Mouse (Mus musculus): ENCODE results near the gene Msi2.

Msi2 gene

DNA sequence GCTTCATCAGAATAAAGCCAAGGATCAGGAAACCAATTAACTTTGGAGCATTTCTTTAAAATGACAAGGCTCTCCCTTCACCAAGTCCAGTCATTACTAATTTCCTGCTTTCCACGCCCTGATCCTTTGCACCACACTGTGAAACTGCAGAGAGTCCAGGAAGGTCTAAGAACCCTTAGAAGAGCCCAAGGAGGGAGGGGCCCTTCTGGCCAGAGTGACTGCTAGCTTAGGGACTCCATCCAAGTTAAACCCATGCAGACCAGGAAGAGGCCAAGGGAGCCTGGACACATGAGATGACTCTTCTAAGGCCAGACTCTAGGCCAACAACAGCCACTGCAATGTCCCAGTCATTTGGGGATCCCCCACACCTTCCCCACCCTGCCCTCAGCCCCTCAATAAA, 83.7 kb downstream of the Msi2 start:
- DNase-seq, result no peak

DNA sequence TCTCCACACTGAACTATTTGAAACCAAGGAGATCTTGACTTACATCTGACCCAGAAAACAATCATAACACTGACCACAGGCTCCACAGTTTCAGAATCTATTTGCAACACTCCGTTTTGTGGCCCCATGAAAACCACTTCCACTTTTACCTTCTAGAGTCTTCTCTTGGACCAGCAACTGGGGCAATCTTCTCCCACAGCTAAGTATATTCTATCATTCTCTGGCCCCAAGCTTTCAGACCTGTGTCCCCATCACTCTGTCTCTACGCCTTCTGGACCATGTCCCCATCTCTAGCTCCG, 86.4 kb downstream of the Msi2 start:
- DNase-seq, result no peak

DNA sequence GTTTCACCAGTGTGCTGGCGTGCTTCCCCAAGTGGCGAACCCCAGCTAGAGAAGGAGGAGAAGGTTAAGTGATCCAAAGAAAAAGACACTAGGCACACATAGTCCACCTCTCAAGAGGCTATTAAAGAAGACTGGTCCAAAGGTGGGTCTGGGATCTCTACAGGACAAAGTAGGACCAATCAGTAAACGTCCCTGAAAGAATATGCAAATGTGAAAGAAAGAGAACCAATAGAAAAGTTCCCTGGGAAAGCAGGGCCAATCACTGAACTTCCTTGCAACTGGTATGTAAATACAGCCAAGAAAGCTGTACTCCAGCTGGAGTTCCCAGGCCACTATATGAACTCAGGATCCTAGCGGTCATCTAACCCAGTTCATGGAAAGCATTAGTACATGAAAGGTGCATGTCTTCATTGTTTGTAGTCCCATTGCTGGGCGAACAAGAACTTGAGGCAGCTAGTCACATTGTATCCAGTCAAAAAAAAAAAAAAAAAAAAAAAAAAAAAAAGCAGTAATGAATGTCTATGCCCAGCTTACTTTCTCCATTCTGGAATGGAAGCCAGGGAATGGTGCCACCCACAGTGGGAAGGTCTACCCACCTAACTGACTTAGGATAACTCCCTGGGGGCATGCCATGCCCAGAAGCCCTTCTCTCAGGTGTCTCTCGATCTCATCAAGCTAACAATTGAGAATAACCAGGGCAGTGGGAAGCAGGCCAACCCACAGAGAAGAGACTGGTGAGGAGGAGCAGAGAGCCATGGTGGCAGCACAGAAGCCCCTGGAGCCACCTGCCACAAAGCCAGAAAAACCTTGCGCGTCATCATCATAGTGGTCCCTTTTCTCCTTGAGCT, 87.0 kb downstream of the Msi2 start:
- DNase-seq, result no peak

- DNase-seq, result no peak
These were observed 88.7 kb downstream of the Msi2 start for GRCm38 (mm10) chr11:88629619-88630018.

- DNase-seq, result no peak
These were observed 89.1 kb downstream of the Msi2 start for GRCm38 (mm10) chr11:88629165-88629564.

- no peak for DNase-seq
These were observed 89.6 kb downstream of the Msi2 start for GRCm38 (mm10) chr11:88628676-88629075.

DNA sequence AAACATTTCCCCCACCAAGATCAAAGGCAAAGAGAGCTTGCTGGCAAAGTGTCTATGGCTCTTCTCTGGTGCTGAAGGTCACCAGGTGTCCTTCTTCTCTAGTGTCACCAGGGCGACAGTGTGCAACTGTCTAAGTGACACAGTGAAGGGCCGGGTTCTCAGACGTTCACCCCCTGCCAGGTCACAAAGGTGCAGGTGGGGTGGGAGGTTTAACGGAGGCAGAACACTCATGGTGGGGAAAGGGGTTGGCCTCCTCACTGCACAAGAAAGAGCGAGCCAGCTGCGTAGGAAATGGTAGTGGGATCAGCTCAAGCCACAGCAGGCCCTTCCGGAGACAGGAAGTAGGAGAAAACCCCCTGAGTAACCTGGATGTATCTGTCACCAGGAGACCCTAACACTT, 91.0 kb downstream of the Msi2 start:
- no peak for DNase-seq

DNA sequence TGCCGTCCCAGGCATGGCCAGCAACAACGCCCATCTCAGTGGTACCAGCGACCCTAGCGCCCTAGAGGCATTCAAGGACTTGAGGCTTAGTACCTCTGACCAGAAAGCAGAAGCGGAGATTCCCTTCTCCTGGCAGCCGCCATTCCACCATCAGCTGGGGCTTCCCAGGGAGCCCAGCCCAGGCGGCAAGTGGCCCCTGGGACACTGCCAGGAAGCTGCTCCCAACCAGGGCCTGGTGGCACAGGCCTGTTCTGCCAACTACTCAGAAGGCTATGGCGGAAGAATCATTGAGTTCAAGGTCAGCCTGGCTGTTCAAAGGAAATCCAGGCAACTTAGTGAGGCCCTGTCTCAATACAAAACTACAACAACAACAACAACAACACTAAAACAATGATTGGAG, 91.7 kb downstream of the Msi2 start:
- no peak for DNase-seq

DNA sequence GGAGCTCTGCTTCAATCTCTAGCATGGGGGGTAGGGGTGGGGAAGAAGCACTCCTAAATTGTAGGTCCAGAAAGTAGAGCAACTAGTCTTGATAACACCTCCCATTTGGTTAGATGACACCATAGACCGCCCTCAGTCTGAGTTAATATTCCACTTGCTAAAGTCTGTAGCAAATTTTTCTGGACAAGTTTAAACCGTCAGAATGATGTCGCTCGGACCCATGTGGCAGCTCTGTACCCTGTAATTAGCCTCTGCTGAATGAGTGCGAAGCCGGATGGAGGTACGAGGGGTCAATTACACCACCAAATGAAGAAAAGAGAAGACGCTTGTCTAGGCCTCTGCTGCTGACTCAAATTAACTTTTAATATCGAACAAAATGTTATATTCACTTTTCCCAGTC, 92.3 kb downstream of the Msi2 start:
- no peak for DNase-seq

DNA sequence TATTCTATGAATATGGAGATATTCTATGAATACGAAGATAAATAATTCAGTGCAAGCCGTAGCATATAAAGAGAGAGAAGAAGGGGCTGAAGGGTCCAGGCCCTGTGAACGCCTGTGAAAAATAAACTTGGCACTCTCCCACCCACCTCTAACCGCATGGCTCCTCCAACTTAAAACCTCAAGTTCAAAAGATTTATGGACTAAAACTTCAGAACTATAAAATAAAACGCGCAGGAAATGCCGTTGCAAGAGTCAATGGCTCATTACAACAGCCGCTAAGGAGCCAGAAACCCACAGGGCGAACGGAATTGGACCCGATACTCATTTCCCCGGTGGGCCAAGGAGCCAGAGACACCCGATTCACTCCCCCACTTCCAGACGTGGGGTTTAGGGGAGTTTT, 93.2 kb downstream of the Msi2 start:
- DNase-seq, result no peak

DNA sequence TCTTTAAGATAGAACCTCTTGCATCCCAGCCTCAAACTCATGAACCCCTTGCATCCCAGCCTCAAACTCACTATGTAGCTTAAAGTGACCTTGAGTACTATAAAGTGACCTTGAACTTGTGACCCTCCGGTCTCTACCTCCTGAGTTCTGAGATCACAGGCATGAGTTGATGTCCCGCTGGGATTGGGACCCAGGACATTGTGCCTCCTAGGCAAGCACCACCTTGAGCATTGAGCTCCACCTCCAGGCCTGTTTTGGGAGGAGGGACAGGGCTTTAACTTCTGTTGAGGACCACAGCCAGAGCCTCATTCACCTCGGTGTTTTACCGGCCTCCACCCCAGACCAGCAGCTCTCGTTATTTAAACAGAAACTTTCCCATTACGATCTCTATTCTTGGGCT, 93.7 kb downstream of the Msi2 start:
- no peak for DNase-seq

DNA sequence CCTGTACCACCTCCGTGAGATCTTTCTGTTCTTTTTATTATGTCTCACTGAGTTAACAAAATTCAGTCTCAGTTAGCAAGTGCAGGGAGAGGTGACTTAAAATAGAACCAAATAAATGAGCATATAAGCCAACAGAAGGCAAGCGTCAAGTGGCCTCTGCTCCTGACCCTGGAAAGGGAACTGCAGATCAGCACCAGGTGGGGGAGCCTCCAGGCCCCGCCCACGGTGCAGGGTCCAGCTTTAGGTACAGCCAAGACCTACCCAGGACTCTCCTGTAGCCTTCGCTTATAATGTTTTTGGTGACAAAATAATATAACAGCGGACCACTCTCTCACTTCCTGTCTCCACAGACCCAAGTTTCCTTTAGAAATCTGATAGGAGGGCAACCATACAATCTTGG, 94.6 kb downstream of the Msi2 start:
- no peak for DNase-seq

- no peak for DNase-seq
These were observed 95.8 kb downstream of the Msi2 start for GRCm38 (mm10) chr11:88622496-88622895.

DNA sequence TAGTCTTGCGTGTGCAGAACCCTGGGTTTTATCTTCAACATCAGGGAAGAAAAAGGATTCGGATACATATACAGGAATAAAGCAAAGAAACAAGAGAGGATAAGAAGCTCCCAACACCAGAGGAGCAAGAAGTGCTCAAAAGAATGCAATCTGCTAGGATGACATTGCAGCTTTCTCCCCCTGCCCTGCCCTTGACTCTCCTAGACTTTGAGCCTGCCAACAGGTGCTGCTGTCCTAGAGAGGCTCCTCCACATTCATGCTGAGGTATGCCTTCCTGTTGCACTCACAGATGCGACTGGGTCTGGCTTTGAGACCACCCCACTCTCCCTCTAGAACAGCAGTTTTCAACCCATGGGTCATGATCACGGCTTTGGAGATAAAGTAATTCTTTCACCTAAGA, 96.5 kb downstream of the Msi2 start:
- no peak for DNase-seq

- DNase-seq, result no peak
These were observed 97.9 kb downstream of the Msi2 start for GRCm38 (mm10) chr11:88620158-88620973.

DNA sequence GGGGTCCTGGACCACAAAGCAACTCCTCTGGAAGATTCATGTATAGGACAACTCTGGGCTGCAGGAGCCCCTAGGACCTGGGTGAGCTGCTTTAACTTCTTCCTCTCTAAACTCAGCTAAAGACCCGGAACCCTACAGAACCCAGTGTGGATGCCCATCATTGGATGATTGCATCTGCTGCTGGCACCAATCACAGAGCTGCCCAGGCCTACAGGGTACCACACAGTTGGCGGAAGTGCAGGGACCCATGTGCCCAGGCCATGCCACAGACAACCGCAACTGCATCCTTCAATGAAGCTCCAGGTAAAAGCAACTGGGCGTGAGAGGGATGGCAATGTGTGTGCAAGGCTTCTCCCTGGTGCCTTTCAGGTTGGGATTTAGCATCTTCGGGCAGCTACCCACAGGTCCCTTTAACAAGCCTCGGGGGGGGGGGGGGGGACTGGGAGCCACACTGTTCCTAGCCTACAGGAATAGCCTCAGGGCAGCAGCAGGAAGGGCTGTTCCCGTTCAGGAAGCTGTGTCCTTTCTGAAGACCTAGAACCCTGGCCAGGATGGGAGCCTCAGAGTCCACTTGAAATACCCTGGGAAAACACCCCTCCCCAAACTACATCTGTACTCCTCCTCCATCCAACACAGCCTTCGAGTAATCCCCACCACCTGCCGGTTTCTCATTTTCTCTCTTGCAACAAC, 98.7 kb downstream of the Msi2 start:
- DNase-seq, result no peak

DNA sequence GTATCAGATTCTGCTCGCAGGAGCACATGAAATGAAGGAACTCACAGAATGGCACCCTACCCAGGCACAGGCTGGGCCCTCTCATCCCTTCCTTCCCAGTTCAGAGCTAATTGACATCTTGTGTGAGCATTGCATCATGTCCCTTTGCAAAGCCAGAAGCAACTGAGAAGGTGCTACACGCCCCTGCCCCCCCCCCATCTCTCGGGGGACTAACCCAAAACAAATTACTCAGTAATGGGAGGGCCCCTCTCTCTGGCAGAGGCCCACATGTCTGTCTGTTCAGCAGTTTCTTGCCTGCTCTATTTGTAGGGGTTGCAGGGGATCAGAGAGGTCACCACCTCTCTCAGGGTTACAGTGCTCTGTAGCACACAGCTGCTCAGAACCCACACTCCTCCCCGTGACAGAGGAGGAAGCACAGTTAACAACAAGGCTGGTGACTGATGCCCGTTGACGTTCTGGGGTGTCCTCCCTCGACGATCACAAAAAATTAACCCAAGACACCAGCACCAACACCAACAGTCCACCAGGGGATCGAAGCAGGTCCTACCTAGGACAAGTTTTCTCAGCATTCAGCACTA, 99.5 kb downstream of the Msi2 start:
- DNase-seq, result no peak

GRCm38 (mm10) chr11:88618005-88618501, 100.3 kb downstream of the Msi2 start:
- DNase-seq, result no peak

DNA sequence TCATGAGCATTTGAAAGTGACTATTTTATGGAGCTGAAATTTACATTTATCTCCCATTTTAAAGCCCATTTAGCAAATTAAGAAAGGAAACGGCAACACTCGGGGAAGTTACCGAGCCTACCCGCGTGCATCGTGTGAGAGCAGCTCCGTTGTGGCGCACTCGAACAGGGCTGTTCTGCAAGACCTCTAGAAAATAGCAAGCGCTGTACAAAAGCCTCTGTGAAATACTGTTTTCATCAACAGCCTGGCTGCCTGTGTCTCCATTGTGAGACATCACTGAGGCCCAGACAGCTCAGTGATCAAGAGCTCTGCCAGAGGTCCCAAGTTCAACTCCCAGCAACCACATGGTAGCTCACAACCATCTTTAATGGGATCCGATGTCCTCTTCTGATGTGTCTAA, 100.9 kb downstream of the Msi2 start:
- no peak for DNase-seq

GRCm38 (mm10) chr11:88614527-88615305, 103.6 kb downstream of the Msi2 start:
- DNase-seq, result no peak

DNA sequence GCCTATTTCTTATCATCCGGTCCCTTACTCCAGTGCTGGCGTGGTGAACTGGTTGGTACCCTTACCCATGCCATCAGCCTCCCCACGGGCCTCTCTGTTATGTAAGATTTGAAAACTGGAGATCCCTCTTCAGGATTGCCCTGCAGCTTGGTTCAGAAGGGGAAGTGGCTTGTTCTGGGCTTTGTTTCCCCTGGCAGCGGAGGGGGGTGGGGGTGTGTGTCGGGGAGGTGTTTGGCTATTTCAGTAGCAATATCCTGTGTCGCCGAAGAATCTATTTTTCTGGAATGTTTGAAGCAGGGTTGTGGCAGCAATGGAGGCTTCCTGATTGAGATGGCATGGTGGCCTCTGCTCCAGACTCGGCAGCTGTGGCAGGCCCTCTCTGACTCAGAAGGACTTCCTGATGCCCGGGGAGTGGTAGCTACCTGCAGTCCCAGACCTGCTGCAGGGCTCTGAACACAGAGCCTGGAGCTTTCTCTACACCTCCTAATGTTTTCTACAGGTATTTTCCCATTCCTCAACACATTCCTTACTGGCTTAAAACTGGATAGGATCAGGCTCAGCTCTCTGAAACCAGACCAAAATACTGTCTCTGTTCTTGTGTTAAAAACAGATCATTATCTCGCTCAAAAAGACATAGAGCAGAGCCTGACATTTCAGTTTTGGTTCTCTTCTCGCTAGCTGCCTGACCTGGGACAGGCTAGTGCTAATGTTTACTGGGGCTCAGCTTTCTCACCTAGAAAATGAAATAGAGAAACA, 104.4 kb downstream of the Msi2 start:
- no peak for DNase-seq

DNA sequence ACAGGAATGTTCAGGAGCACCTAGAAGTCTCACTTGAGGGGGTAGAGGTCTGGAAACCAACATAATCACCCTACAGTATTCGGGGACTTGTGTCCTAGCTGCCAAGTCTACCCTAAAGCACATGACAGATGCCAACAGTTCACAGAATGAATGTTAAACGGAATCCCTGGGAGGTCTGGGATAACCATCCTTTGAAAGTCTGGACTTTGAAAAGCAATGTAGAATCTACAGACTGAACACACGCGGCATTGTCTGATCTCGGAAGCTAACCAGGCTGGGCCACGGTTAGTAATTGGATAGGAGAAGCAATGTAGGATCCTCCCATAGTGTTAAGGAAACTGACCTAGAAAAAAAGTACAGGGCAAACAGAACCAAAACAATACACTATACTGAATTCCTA, 105.3 kb downstream of the Msi2 start:
- no peak for DNase-seq
